Mouse (Mus musculus) liver, postnatal 0 days (tissue): ENCODE results near the gene Cables2.

ENCODE experiments used
- CTCF ChIP-seq: sonication (generic); IDR thresholded peaks from 2 replicates; pipeline ENCODE4 v1.5.1; 2016; ENCODE audit warnings: antibody characterized with exemption, low read depth
- EP300 ChIP-seq: IDR thresholded peaks from 2 replicates; pipeline ENCODE4 v1.6.1; 2016; ENCODE audit warnings: antibody characterized with exemption, low read depth, mild to moderate bottlenecking

GRCm38 (mm10) chr2:180243108-180243507, 30.2 kb downstream of the Cables2 start:
- TF ChIP-seq EP300: no peak
- TF ChIP-seq CTCF: no peak
